Mouse (Mus musculus): ENCODE results near the gene Olfr459.

DNA sequence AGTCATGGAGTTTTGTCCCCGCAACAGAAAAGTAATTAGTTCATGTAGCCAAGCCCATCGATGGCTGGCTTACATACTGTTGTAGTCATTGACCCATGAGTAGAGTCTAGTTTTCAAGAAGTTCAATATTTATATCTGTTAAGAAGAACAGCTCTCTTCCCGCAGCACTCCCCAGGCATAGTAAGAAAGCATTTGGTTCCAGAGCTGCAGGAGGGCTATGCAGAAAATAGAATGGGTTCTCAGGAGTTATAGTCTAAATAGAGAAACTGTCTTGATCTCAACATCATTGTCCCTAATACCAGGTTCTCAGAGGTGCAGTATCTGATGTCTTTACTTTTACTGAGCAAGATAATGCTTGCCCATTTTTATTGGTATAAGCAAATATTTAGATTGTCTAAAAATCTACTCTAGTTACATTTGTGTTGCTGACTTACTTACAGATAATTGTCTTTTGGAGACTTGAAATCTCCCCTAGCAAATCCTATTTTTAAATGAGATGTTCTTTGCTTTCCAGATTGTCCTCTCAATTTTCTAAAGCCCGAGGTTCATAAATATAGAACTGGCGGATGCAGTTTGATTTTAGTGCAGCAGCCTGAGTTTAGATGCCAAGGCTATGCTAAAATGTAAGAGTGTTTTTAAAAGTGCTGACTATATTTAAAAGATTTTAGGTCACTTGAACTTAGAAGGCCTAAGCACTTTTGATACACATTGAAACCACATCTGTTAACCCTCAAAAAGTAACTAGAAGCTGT is 40.1 kb downstream of the Olfr459 start:
- TF ChIP-seq POLR2A (IDR thresholded peaks at IDR 0.05; ENCODE audit: insufficient read depth, low read length) (no peak), CTCF (IDR thresholded peaks at IDR 0.05; ENCODE audit: low read depth, low read length) (no peak), EP300 (IDR thresholded peaks at IDR 0.05; ENCODE audit: insufficient read depth, low read depth, low read length) (no peak)

Measured in ES-Bruce4 (cell line).